Mouse (Mus musculus) embryonic facial prominence, embryonic 13.5 days (tissue): ENCODE results near the gene Fam13c. TPM values are rescaled to one million over a fixed set of nuclear protein-coding genes. Genes with fewer than 3 reads are reported as not detected.

ENCODE experiments used
- polyA plus RNA-seq: library from polyadenylated mRNA; unstranded; fragments of >200 nt; fragmentation: Nextera tagmentation; extraction: Ambion mirVana; gene quantifications from 2 replicates; pipeline ENCODE4 v1.2.1, GENCODE M21; 2015

Gene Fam13c
- polyA plus RNA-seq, 1 experiment from 2014 or later: 15.0 TPM

Other genes starting within 250 kb of the Fam13c start
- 4.4 and 5.5 TPM in 2 replicates for gene Mrln, start 235.8 kb upstream of the Fam13c start, polyA plus RNA-seq
- gene Slc16a9, start 195.4 kb upstream of the Fam13c start, polyA plus RNA-seq: 1.1 and 1.5 TPM in 2 replicates
- 4.5 and 5.0 TPM in 2 replicates for gene Phyhipl, start 215.5 kb downstream of the Fam13c start, polyA plus RNA-seq